Mouse (Mus musculus) MEL (cell line): ENCODE results near the gene Ccdc12.

ENCODE experiments used
- CTCF ChIP-seq, 3 experiments: IDR thresholded peaks in 2 of 3; conservative IDR thresholded peaks in 1 of 3; 2 replicates each; pipeline ENCODE4 v1.5.1; 2011 to 2012; ENCODE audit warnings: low read length in 3 of 3, low read depth in 2 of 3, mild to moderate bottlenecking in 2 of 3, improper control_type of control experiment in 1 of 3, inconsistent platforms in 1 of 3, mixed read lengths in 1 of 3, moderate library complexity in 1 of 3; ENCODE audit not compliant: control insufficient read depth in 1 of 3, insufficient read depth in 1 of 3, poor library complexity in 1 of 3, severe bottlenecking in 1 of 3
- GABPA ChIP-seq: IDR thresholded peaks from 2 replicates; pipeline ENCODE4 v1.6.1; 2012; ENCODE audit warnings: low read depth, mild to moderate bottlenecking, inconsistent platforms, low read length, improper control_type of control experiment, moderate library complexity
- MAFK ChIP-seq: IDR thresholded peaks from 2 replicates; pipeline ENCODE4 v1.6.1; 2011; ENCODE audit warnings: low read depth, mild to moderate bottlenecking, low read length, improper control_type of control experiment, borderline replicate concordance
- NRF1 ChIP-seq: IDR thresholded peaks from 2 replicates; pipeline ENCODE4 v1.6.1; 2014; ENCODE audit warnings: low read depth, mild to moderate bottlenecking, inconsistent platforms, low read length, improper control_type of control experiment, moderate library complexity; ENCODE audit not compliant: poor library complexity, insufficient read depth, severe bottlenecking
- POLR2A ChIP-seq, 2 experiments: IDR thresholded peaks; 2 replicates each; pipeline ENCODE4 v1.6.1; 2011 to 2012; ENCODE audit warnings: low read length in 2 of 2, mild to moderate bottlenecking in 2 of 2, control low read depth in 1 of 2, improper control_type of control experiment in 1 of 2, low read depth in 1 of 2, moderate library complexity in 1 of 2; ENCODE audit not compliant: control insufficient read depth in 1 of 2, insufficient read depth in 1 of 2, poor library complexity in 1 of 2
- SIN3A ChIP-seq: IDR thresholded peaks from 2 replicates; pipeline ENCODE4 v1.6.1; 2012; ENCODE audit warnings: low read length, improper control_type of control experiment, inconsistent platforms
- SMC3 ChIP-seq: IDR thresholded peaks from 2 replicates; pipeline ENCODE4 v1.6.1; 2011; ENCODE audit warnings: low read depth, low read length, improper control_type of control experiment
- TAL1 ChIP-seq: IDR thresholded peaks from 2 replicates; pipeline ENCODE4 v1.6.1; 2012; ENCODE audit warnings: mild to moderate bottlenecking, inconsistent platforms, low read length, moderate library complexity, mixed read lengths
- USF1 ChIP-seq: IDR thresholded peaks from 2 replicates; pipeline ENCODE4 v1.6.1; 2014; ENCODE audit warnings: low read depth, mild to moderate bottlenecking, inconsistent platforms, low read length, improper control_type of control experiment, moderate library complexity
- USF2 ChIP-seq, 2 experiments: IDR thresholded peaks; 2 replicates each; pipeline ENCODE4 v1.6.1; 2011 to 2012; ENCODE audit warnings: improper control_type of control experiment in 2 of 2, low read length in 2 of 2, borderline replicate concordance in 1 of 2, inconsistent platforms in 1 of 2, low read depth in 1 of 2, mild to moderate bottlenecking in 1 of 2; ENCODE audit not compliant: insufficient read depth in 1 of 2
- ZNF384 ChIP-seq: IDR thresholded peaks from 2 replicates; pipeline ENCODE4 v1.6.1; 2012; ENCODE audit warnings: low read depth, mild to moderate bottlenecking, inconsistent platforms, low read length, improper control_type of control experiment

DNA sequence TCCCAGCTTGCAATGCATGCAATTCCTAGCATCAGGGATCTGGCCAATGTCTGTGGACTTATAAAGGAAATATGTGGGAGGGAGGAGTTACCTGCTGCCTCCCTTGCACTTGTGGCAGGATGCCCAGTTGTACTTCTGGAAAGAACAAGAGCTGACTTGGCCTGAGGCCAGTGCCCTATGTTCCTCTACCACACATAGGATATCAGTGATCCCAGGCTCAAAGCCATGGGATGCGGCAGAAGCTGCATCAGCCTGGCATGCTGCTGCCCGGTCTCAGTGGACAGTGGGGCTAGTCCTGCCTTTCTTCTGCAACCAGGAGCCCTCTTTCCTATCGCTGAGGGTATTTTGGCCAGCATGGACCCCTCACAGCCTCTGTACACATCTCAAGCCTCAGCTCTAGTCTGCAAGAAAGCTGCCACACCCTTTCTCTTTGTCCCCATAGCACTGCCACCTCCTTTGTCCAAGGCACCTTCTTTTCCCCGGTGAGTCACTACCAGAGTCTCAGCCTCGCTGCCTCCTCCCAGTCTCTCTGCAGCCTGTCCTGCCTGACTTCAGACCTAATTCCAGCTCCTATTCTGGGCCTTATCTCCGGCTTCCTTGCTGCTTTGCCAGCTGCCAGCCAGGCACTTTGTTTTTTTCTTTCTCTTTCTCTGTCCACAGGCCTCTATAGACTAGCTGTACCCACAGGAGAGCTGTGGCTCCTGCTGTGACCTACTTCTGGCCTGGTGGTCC lies 28.0 kb downstream of the Ccdc12 start:
- TF ChIP-seq CTCF (IDR thresholded peaks at IDR 0.05 in 2 of 3, conservative IDR thresholded peaks at IDR 0.05 in 1 of 3; ENCODE audit: control insufficient read depth in 1 of 3, insufficient read depth in 1 of 3, low read depth in 2 of 3, low read length in 3 of 3, poor library complexity in 1 of 3, severe bottlenecking in 1 of 3) (no peak), USF1 (no peak), NRF1 (no peak), ZNF384 (no peak), POLR2A (IDR thresholded peaks at IDR 0.05; ENCODE audit: control insufficient read depth in 1 of 2, insufficient read depth in 1 of 2, low read depth in 1 of 2, low read length in 2 of 2, poor library complexity in 1 of 2) (no peak), SMC3 (no peak), GABPA (no peak), SIN3A (no peak), USF2 (IDR thresholded peaks at IDR 0.05; ENCODE audit: borderline replicate concordance in 1 of 2, insufficient read depth in 1 of 2, low read depth in 1 of 2, low read length in 2 of 2) (no peak), TAL1 (no peak), MAFK (no peak)
